Mouse (Mus musculus) frontal cortex, postnatal 10 days (tissue): Measurements from ENCODE around the gene Cep85l.

Experiments
- DNase-seq, 2 experiments: peaks; one replicate each; pipeline ENCODE4 v3.0.0; 2022; ENCODE audit warnings: low spot score in 2 of 2, mixed read lengths in 1 of 2

The Cep85l gene

DNA sequence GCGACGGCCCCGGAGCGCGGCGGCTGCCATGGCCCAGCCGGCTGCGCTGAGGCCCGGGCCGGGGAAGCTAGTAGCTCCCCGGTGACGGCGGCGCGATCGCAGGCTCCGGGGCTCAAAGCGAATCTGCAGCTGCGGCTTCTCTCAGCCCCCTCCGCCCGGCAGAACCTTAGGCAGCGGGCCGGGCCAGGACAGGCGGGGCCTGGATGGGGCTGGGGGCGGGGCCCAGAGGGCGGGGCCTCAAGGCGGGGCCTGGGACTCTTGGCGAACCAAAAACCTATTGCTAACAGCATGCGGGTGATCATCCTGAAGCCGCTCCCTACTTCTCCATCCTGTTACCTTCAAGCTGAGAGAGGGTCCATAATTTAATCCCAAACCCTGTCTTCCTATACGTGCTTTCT lies at the start of gene Cep85l:
Cep85l (minus strand) TSS at position 239 of the 398 bp plus-strand sequence.
- peak; percentile 79 to 86 for DNase-seq

DNA sequence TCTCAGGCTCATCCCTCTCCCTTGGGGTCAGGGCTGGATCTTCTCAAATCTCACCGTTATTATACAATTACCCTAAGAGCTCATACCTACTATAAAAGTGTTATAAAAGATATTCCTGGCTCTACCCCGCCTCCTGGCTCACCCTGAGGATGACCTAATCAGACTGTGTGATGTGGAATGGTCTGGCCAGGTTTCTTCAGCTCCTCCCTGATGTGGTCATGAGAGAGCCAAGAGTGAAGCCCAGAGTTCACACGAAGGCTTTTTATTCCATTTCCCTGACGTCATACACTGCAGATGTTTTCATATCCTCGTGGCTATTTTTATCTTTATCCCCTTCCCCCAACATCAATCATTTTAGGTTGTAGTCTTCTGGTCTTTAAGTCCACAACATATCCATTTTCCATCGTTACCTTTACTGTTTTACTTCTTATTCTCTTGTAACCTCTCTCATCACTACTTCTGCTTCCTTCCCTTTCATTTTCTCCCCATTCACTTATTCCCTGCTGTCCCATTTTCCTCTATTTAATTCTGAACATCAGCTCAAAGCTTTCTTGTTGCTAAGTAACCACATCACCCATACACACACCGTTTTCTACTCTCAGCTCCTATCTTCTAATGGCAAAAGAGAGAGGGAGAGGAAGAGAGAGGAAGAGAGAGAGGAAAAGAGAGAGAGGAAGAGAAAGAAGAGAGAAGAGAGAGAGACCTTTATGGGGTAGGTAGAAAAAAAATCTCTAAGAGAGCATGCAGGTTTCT lies 49.1 kb upstream of the Cep85l start:
- DNase-seq, result no peak

DNA sequence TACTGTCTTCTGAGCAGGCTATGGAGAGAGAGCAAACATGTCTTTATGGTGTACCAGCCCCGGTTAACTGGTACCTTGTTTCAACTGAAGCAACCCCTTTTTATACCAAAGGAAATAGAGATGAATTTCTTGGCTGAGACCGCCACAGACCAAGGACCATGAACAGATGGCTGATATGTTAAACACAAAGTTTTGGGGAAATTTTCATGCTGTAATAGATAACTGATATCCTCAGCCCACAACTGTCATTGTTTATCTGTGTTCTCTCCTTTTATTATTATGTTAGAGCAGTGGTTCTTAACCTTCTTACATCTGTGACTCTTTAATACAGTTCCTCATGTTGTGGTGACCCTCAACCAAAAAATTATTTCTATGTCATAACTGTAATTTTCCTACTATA lies 46.8 kb upstream of the Cep85l start:
- no peak for DNase-seq

DNA sequence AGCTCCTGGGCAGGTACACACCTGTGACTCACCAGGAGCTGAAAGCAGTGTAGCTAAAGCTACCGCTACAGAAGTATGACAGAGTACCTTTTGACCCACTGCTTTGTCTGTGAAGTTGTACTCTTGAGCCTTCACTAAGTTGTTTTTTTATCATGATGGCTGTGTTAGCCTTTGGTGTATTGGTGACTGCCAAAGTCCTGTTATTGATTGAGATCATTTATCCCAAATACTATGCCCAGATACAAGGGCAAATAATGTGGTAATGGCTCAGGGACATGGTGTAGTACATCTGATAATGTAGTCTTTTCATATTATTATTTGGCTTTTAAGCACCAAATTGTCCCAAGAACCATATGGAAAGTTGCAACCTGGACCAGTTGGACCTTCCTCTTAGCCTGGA lies 43.3 kb upstream of the Cep85l start:
- DNase-seq, result no peak

DNA sequence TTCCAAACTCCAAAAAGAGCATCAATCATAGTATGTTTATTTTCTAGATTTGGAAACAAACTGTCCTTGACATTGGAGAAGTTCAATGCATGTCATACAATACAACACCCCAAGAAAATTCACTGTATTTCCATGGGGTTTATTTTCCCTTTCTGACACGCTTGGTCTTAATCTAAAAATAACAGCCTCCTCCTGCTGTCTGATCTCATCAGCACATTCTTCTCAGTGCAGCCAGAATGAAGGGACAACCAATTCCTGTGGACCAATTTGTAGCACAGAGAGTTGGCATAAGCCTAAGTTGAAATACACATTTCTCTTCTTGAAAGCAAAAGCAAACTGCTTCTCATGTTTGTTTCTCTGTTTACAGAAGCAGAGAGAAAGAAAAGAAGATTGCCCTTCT lies 42.5 kb upstream of the Cep85l start:
- DNase-seq, result no peak

DNA sequence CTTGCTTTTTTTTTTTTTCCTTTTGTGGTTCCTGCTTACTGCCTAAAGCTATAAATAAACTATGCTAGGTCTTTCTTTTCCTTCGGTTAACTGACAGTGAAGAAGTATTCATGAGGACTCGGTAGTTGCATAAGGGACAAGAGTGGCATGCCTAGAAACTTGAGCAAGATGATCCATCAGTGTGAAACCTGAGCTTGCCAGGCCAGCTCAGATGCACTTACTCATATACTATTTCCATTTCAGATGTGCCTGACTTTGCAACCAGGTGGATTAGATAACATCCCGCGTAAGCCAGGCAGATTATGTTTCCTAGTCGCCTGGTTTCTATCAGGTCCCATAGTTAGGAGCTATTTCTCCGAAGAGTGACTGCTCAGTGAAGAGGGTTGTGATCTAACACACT lies 41.9 kb upstream of the Cep85l start:
- DNase-seq, result no peak

DNA sequence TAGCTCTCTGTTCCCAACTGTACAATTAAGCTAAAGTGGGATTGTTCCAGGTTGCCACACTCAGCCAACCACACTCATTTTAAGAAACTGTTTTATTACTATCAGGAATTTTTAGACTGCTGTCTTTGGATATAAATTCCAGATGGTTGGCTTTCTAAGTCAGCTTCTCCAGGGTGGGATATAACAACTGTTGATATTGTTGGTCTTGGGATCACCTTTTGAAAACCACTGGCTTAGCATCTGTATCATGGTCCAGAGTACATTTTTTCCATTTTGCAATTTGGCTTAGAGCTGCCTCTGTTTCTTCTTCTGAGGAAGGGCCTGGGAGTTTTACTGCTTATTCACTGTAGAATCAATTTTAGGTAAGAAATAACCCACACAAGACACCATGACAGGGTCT lies 40.3 kb upstream of the Cep85l start:
- no peak for DNase-seq

DNA sequence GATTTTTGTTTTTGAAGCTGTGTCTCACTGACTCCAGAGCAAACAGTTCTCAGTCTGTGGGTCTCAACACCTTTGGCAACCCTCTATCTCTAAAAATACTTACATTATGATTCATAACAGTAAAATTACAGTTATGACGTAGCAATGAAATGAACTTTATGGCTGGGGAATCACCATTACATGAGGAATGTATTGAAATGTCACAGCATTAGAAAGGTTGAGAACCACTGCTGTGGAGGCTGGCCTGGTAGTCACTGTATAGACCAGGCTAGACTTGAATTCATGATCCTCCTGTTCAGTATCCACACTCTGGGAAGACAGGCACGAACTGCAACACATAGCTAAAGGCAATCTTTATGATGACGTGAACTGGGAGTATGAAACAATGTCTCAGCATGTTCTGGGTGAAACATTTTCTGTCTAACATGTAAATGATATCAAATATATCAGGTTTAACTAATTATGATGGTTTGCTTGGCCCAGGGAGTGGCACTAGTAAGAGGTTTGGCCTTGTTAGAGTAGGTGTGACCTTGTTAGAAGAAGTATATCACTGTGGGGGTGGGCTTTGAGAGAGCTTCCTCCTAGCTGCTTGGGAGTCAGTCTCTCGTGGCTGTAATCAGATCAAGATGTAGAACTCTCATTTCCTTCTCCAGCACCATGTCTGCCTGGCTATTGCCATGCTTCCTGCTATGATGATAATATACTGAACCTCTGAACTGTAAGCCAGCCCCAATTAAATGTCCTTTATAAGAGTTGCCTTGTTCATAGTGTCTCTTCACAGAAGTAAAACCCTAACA lies 39.6 kb upstream of the Cep85l start:
- DNase-seq, result no peak

DNA sequence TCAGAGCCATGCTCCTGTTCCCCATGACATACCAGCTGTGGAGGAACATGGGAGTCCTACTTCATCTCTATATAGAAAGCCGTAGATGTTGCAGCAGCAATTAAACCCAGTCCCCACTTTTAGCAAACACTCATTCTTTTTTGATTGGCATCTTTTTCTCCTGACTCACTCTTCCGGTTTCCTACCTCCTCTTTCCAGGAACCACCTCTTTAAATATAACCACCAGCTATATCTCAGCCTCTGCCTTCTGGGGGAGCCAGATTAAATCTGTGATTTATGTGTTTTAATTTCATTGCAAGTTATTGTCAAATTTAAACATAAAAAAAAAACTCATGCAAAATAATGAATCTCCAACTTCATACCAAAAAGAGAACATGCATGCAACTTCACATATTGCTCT lies 37.3 kb upstream of the Cep85l start:
- no peak for DNase-seq

DNA sequence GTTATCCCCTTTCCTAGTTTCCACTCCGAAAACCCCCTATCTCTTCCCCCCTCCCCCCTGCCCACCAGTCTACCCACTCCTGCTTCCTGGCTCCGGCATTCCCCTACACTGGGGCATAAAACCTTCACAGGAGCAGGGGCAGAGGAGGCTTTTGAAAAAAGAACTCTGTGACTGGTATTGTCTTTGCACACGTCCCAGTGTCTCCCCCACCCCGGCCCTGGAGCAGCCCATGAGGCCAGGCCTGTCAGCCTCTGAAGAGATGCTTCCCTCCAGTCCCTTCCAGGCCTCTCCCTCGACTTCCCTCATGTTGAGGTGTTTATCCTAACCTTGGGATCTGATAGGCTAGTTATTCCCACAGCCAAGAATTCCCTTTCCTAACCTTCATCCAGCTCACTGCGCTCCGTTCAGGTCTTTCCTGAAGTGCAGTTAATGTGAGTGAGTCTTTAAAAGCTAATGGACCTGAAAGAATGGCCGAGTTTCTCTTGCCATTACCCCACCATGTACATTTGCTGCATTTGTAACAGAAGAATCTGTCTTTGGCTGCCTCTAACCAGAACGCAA lies 36.5 kb upstream of the Cep85l start:
- no peak for DNase-seq

DNA sequence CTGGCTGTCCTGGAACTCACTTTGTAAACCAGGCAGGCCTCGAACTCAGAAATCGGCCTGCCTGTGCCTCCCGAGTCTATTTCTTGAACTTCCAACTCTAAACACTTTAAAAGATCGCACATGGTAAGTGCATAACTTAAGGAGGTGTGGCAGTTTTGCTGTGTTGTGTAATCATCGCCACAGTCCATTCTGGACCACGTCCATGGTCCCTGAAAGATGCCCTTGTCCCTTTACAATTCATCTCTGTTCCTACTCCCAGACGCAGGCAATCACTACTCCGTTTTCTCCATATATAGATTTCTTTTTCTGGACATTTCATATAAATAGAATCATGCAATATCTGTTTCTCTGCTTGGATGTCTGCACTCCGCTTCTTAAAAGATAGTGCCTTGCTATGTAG lies 35.5 kb upstream of the Cep85l start:
- no peak for DNase-seq

DNA sequence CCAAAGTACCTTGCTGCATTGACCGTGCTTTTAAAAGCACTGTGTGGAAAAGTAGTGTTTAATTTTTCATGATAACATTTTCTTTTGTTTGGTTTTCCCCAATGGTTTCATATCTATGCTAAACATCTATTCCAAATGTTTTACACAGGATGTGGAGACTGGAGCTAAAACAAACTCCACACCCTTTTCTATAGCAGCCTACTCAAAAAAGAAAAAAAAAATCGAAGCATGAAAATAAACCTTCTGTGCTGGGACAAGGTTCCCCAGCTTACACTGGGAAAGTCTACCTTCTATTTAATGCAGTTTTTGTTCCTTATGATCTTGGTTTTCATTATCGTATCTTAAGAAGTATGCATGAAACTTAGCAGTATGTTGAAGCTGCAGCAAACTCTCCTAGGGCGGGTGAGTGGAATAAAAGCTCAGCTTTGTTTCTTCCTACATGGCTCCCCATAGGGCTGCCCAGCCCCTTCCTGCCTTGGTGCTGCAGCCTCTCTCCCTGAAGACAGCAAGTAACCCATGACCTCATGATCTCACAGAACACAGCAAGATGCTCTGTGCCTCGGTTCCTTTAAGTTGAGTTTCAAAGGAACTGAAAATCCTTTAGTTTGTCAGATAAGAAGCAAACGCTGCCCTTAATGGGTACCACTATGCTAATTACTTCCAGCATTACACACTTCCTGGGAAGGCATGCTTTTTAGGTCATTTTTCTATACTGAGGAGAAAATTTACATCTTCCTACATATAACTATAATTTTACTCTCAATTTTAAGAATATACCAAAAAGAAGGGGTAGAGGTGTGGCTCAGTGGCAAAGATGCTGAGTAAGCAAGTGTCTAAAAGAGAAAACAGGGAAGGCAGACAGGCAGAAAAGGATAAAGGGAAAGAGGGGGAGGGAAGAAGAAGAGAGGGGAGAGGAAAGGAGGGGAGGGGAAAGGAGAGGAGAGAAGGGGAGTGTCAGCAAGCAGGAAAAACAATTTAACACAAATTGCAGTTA lies 34.6 kb upstream of the Cep85l start:
- no peak for DNase-seq

DNA sequence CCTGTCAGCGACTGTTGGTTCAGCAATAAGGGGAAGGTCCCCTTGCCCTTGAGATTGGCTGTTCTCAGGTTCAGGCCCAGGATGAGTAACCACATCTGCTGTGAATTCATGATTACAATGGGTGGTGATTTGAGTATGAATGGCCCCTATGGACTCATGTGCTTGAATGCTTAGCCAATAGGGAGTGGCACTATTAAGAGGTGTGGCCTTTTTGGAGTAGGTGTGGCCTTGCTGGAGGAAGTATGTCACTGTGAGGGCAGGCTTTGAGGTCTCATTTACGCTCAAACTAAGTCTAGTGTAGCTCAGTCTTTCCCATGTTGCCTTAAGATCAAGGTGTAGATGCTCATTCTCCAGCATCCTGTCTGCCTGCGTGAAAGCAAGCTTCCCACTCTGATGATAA lies 33.2 kb upstream of the Cep85l start:
- DNase-seq, result no peak

DNA sequence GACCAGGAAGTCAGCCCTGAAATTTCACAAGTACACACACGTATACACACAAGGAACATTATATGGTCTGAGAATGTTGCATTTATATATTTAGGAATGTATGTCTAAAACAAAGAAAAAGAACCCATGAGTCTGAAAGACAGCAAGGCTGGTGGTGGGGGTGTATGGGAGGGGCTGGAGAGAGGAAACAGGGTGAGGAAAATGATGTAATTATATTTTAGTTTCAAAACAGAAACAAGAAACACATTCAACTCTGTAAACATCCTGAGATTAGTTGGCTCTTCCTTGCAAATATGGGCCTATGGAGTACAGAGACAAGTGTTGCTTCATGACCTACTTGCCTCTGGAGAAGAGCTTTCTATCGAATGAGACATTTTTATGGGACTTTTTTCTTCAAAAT lies 32.4 kb upstream of the Cep85l start:
- no peak for DNase-seq

DNA sequence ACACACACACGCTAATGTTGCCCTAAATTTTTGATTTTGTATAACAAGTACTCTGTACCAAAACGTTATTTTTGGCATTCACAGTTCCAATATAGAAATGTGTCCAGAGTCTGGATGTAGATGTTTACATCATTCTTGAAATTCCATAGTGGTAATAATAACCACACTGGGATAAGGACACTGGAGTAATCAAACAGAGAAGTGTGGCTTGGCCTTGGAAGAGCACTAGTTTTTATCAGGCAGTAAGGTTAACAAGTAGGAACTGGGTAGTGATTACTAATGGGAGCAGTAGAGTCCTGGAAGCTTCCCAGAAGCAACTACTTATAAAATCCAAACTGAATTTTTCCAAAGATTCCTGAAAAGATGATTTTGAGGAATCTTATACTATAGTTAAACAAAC lies 31.1 kb upstream of the Cep85l start:
- DNase-seq, result no peak

DNA sequence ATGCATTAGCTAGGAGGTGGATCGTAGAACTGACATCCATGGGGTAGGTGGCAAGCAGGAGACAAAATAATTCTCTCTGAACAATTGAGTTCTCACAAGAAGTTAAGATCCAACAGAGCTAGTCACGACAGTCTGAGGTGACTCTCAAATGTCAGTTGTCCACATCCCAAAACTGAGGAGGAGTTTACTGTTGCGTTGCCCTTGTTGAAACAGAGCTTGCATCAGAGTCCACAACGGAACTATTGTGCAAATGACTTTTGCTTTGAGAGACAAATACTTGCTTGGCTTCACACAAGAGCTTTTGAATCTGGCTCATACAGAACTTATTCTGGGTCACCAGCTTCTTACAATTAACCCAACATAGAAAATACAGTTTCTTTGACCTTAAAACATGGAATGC lies 27.7 kb upstream of the Cep85l start:
- DNase-seq, result no peak

DNA sequence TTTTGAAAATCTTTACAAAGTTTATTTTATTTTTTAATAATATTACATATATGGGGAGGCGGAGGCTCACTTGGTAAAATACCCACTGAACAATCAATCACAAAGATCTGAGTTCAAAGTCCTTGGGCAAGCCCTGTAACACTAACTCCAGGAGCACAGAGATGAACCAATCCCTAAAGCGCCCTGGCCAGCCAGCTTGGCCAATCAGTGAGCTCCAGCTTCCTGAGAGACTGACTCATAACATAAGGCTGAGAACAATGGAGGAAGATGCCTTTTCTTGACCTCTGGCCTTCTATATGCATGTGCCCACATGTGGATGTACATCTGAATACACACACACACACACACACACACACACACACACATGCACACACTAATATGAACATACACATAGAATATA lies 27.1 kb upstream of the Cep85l start:
- DNase-seq, result no peak

DNA sequence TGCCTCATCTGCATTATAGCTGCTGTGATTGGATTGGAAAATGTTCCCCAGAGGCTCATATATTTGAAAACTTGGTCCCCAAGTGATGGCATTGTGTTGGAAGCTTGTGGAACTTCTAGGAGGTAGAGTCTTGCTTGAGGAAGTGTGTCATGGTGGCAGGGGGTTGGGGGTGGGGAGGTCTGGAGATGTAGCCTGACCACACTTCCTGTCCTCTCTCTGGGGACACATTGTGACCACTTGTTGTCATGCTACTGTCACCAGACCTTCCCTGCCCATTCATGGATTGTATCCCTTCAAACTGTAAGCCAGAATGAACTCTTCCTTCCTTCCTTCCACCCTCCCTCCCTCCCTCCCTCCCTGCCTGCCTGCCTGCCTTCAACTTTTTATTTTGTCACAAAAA lies 22.5 kb upstream of the Cep85l start:
- DNase-seq, result no peak

DNA sequence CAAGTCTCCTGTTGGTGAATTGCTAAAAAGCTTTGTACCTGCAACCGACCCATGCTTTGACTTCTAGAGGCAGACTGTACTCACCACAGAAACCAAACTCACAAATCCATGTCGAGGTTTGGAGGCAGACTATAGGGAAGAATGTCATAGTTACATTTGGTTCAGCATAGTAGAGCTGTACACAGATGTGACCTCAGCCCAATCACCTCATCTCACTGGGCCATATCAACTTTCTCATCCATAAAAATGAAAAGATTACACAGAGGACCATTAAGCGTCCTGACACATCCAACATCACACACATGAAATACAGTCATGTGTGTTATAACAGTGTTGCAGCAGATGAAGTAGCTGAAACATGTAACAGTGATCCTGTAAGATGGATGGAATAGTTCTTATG lies 19.3 kb upstream of the Cep85l start:
- no peak for DNase-seq

DNA sequence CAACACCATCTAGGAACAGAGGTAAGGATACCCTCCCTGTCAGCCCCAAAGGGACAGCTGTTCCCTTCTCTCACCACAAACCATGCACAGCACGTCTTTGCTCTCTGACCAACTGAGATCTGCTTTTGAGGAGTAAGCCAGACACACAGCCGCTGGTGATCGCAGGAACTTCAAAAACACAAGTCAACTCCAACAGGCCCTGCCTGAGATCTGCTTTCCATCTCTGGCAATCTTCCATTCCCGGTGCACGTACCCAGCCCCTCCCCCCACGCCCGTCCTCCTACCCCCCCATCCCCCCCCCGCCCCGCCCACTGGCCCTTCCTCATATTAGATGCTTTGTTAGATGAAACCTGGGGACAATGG lies 18.8 kb upstream of the Cep85l start:
- DNase-seq, result no peak

DNA sequence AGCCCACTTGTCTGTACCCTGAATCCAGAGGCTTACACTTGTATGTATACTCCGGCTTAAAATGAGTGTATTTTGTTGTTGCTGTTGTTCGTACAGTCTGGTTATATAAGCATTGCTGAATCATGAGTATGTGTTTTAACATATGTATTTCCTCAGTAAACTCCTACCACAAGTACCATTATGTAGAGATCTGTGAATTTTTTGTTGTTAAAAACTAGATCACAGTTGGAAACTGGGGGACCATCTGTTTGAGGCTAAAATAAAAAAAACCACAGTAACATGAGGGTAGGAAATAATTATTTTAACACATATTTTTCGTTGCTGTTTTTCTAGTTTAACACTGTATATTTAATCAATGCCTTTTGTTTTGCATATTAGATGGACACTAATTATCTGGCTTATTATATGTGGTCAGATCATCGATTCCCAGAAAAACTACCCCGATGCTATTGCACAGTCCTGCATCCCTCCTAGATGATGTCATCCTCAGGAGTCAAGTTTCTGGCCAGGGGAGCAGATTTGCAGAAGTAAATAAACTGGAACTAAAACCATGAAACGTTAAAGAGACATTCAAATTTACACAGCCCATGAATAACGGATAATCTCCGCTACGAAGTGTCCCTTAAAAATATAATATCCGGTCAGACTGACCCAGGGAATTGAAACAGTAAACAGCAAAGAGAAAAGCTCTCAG lies 18.2 kb upstream of the Cep85l start:
- DNase-seq, result no peak
